Mouse (Mus musculus): ENCODE measurements around the gene Gm9745.
"Not testable (repeated sequence)": the region's sequence is repeated elsewhere in the genome, so short reads cannot be mapped to it uniquely, and the experiment has no call there.

DNA sequence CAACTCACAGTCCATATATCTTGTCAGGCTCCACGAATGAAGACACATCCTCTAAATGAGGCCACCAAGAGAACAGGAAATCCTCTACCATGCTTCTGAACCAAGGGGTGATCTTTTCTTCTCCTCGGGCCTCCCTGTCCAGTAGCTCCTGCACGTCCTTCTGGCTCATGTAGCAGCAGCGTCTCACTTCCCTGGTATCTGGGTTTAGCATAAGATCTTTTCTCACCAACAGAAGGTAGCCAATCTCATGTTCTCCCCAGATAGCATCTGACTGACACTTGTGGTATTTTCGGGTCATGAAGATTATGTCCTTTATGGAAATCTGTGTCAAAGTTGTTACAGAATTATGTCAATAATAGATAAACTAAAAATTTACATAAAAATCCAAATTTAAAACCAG, 6.3 kb downstream of the Gm9745 start:
- not testable (repeated sequence) for TF ChIP-seq POLR2A (IDR thresholded peaks at IDR 0.05; ENCODE audit: extremely low read depth, insufficient read depth, low read length); CTCF (IDR thresholded peaks at IDR 0.05; ENCODE audit: low read depth, low read length)

All from liver, adult 2 months (tissue).